Mouse (Mus musculus): ENCODE results near the gene Mdh1b.
A peak's percentile ranks its signal among the peaks of the same experiment; 100 is the strongest.

Gene Mdh1b

DNA sequence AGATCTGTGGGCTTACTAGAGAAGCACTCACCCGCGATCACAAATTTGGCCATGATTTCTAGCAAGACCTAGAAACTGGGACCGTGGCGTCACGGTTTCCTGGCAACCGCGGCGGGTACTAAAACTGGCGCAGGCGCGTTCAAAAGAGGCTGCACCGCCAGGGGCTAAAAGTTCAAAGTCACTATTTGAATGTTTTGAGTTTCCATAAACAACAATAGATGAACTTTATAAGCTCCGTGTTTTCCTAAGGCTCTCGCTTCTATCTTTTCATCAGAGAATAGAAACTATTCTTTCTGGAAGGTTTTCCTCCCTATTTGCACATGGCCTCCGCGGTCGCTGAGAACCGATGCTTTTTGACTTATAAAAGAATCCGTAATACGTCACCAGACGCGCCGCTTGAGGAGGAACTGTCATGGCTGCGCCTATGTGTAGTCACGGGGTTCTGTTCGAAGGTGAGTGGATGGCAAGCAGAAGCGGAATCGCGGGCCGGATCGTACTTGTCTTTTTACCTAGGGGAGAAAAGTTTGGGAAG is at the start of gene Mdh1b, which contains the start of gene Fastkd2:
Gene Mdh1b (minus strand): TSS at position 79 of the 532 bp plus-strand sequence.
Gene Fastkd2 (plus strand): TSS at position 375 of the 532 bp plus-strand sequence.
- peak; percentile 93 for DNase-seq (ENCODE audit: extremely low spot score)

DNA sequence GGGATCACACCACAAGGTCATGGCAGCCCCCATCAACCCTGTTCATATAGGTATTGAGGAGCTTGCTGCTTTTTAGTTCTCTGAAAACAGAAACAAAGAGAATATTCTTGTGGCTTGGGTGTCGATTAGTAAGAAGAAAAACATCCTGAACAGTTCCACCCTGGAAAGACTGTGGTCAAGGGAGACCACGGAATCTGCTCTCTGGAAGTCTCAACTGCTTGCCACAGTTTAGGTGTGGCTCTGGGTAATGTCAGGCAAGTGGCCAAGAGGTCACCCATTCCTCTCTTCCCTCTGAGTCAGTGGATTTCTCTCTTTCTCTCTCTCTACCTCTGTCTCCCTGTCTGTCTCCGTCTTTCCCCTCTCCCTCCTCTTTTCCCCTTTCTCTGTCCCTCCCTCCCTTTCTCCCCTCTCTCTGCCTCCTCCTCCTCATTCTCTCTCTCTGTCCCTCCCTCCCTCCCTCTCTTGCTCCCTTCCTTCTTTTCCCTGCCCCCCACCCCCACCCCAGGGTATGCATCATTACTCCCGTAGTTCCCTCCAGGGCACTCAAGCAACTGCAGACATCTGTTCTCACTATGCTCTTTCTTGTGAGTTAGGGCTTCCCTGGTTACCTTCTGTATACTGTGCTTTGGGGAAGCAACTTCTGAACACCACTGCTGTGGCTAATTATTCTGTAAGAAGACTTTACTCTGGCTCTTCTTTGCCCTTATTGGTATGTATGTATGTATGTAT is 46.9 kb upstream of the Mdh1b start:
- no peak for DNase-seq (ENCODE audit: extremely low spot score)

DNA sequence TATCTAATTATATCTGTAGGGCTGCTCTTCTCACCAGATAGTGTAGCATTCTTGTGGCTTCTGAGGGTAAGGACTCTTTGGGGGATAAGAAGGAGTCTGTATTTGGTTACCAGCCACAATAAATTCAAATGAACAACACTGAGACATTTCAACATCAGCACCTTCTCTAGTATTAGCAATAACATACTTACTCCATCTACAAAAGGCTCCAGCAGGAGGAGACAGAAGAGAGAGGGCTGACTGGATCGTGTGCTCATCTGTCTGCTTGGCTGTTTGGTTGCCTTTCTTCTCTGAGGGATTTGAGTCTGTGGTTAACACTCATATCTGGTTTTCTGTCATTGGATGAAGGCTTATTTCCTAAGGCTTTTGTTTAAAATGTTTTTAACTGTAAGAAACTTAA is 46.3 kb upstream of the Mdh1b start:
- DNase-seq (ENCODE audit: extremely low spot score): no peak

DNA sequence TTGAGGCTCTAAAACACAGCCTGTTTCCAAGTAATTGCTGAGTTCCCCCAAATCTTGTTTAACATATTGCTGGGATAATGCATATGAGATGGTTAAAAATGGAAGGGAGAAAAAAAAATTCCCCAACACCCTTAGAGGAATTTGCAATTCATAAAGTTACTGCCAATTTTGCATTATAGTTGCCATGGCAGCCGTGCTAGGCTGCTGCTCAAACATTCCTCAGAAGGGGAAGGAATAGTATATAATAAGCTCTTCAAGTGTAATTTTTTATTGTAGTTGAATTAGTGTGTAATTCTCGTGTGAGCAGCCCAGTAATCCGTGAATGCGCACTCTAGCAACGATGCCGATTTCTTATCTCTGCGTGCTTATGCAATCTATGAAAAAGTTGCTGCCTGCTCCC is 40.2 kb upstream of the Mdh1b start:
- no peak for DNase-seq (ENCODE audit: extremely low spot score)

- no peak for DNase-seq (ENCODE audit: extremely low spot score)
Measured at GRCm38 (mm10) chr1:63769167-63769566, 39.0 kb upstream of the Mdh1b start, which contains the start of gene 4933402D24Rik. Gene 4933402D24Rik (minus strand): TSS chr1:63769267.

DNA sequence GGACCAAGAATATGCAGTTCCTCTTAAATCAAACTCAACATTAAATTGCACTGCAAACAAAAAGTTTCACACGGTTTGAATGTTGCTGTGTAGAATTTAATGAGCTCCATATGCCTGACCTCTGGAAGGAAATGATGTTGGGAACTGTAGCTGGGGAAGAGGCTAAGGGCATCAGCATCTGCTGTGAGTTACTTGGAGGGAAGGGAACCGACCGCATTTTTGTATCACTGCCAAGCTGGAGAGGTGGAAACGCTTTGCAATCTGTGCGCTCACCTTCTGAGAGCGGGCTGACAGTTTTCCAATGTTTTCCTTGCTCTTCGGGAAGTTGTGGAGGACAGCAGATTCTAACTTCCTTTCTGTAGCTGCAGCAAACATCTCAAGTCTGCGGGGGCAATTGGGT is 38.0 kb upstream of the Mdh1b start:
- DNase-seq (ENCODE audit: extremely low spot score): no peak

DNA sequence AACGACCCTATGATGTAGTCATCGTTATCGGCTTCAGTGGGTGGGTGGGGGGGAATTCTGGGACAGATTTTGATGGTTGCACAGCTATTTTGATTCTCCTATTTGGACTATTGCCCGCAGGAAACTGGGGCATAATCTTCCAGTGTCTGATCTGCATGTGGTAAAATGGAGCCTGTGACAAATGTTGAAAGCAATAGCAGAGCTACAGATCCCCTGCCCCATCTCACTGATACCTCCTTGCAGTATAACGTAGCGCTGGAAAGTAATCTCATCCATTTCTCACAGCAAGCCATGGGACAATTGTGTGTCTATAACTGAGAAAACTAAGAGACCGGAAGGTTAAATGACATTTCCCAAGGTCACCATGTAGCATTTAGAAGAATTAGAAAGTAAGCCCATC is 34.3 kb upstream of the Mdh1b start:
- DNase-seq (ENCODE audit: extremely low spot score): no peak

DNA sequence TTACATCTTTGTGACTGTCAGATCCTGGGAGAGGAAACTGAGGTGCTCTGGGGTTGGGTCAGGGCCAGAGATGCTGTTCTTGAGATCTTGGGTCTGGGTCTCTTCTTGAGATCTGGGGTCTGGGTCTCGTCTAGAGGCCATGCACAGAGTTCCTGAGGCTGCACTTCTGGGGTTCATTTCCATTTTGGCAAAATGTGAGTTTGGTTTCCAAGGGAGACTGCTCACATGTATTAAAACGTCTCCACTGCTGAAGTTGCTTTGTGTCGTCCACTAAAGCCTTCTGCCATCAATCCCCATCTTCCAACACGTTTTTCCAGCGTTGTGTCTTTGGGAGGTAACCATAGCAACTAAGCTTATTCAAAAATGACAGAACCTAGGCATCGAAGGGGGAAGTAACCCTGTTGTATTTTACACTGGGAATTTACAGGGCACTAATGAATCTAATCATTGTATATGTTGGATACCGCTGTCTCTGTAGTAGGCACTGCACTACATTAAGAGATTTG is 33.8 kb upstream of the Mdh1b start:
- DNase-seq (ENCODE audit: extremely low spot score): peak; percentile 7

GRCm38 (mm10) chr1:63763212-63763694 is 33.1 kb upstream of the Mdh1b start:
- DNase-seq (ENCODE audit: extremely low spot score): peak; percentile 51

- DNase-seq (ENCODE audit: extremely low spot score): no peak
Measured at GRCm38 (mm10) chr1:63756005-63756404, 25.9 kb upstream of the Mdh1b start.

- no peak for DNase-seq (ENCODE audit: extremely low spot score)
Measured at GRCm38 (mm10) chr1:63729796-63730195, 322 bp downstream of the Mdh1b start.

- no peak for DNase-seq (ENCODE audit: extremely low spot score)
Measured at GRCm38 (mm10) chr1:63720161-63720560, 10.0 kb downstream of the Mdh1b start.

- no peak for DNase-seq (ENCODE audit: extremely low spot score)
Measured at GRCm38 (mm10) chr1:63708876-63709275, 21.2 kb downstream of the Mdh1b start.

GRCm38 (mm10) chr1:63705733-63706132 is 24.4 kb downstream of the Mdh1b start:
- no peak for DNase-seq (ENCODE audit: extremely low spot score)

GRCm38 (mm10) chr1:63696861-63697260 is 33.3 kb downstream of the Mdh1b start:
- no peak for DNase-seq (ENCODE audit: extremely low spot score)

- no peak for DNase-seq (ENCODE audit: extremely low spot score)
Measured at GRCm38 (mm10) chr1:63686827-63687226, 43.3 kb downstream of the Mdh1b start, which contains the start of gene Dytn. Gene Dytn (minus strand): TSS chr1:63686927.

DNA sequence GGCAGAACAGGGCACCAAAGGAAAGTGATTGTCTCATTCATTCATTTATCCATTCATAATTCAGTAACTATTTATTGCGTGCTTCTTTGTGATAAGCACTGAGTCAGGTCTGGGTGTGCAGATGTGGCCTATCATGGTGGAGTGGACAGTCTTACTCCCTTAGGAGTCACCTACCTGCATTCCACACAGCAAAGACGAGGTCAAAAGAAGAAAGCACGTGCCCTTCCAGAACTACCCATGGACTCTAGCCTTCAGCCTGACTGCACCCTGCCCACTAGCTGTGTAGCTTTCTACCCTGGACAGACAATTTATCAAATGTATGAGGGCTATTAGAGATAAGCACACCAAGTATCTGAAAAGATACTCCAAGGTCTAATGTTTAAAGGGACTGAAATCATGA is 54.1 kb downstream of the Mdh1b start:
- no peak for DNase-seq (ENCODE audit: extremely low spot score)

GRCm38 (mm10) chr1:63668852-63669160 is 61.3 kb downstream of the Mdh1b start:
- peak; percentile 32 for DNase-seq (ENCODE audit: extremely low spot score)

GRCm38 (mm10) chr1:63667949-63668851 is 61.9 kb downstream of the Mdh1b start:
- no peak for DNase-seq (ENCODE audit: extremely low spot score)

DNA sequence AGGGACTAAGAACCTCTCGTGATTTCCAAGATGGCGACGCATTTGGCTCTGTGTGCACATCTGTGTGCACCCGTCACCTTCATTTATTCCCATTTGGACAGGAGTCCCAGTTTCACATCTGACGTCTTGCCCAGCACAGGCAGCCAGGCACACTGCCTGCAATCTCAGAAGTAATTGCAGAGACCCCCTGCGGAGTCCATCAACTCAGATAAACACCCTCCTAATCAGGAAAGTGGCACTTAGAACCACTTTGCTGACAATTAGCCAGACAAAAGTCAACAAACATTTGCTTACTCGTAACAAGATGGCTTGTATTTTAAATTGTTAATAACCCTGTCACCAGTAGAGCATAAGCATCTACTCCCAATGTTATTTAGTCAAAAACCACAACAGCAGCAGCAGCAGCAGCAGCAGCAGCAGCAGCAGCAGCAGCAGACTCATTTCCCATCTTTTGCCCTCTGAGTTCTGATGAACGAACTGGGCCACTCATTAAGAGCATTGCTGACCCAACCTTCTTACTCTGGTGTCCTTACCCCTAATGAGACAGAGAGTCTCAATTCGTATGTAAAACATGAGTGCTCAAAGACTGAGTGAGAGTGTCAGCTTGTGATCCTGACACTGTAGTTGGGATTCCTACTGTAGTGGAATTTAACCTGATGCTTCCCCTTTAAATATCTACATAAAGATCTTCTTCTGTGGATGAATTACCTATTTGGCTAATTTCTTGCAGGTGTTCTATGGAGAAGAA is 62.7 kb downstream of the Mdh1b start:
- DNase-seq (ENCODE audit: extremely low spot score): no peak

DNA sequence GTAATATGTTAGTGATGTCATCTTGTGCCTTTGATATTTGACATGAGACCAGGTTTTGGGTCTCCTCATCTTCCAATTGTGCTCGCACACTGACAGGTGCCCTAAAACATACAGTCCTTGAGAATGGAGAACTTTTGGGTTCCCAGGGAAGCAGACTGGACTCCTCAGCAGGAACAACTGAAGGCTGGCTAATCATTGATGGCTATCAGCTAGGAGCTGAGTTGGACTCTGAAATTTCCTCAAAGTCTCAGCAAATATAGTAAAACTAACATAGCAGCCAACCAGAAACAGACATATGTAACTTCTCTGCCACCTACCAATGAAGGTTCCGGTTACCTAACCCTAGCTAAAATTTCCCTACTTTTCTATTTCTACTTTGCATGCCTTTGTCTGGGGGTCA is 64.0 kb downstream of the Mdh1b start:
- DNase-seq (ENCODE audit: extremely low spot score): no peak

All from embryo, embryonic 9.5 days (tissue).